Mouse (Mus musculus): ENCODE results near the gene Gm20458.

DNA sequence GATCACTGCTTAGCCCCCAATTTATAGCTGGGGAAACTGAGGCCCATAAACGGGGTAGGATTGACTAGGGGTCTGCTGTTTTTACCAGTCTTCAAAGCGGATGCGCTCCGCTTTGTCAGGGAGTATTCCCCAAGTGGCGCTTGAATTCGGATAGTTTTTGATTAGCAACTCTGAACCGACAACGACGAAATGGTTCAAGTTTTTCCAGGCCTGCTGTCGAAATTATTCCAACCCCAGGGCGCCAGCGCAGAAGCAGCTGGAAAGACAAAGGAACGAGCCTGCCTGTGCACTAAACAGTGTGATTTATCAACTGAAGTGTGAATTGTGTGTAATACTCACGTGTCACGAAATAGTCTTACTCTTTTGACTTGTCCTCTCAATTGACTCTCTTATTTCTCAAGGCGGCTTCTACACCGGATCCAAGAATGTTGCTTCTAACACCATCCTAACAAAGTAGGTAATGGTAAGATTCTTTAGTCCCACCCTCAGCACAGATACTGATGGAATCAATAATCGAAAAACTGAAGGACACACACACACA, 17.2 kb upstream of the Gm20458 start, which contains the start of gene Sdc4:
- TF ChIP-seq CTCF (IDR thresholded peaks at IDR 0.05; ENCODE audit: extremely low read depth, insufficient read depth, low read length) (no peak), POLR2A (IDR thresholded peaks at IDR 0.05; ENCODE audit: extremely low read depth, insufficient read depth, low read length) (no peak)
